Mouse (Mus musculus): ENCODE measurements around the gene Nup210l. TPM values are rescaled to one million over a fixed set of nuclear protein-coding genes. Genes with fewer than 3 reads are reported as not detected.

The Nup210l gene
- total and polyA plus RNA-seq, 3 experiments = 0.15 to 0.22 TPM; not detected in 1

DNA sequence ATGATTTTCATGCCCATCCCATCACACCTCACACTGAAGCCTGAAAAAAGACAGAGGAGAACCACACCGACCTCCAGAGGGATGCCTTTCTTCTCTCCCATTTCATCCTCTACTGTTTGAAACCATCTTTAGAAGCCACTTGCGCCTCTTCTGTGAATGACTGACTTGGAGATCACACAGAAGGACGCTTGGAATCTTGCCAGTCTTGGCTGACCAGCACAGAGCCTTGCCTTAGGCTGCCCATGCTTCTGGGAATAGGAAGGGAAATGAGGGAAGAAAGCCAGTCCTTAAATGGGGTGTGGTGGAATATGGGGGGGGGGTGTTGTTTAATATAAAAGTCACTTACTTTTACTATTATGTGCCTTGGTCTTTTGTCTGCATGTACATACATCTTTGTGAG lies 79.6 kb downstream of the Nup210l start:
- DNase-seq (ENCODE audit: low spot score) (no peak), ATAC-seq (ENCODE audit: extremely low read depth, insufficient number of reproducible peaks, low FRiP score, poor library complexity, severe bottlenecking) (no peak)
- TF ChIP-seq CTCF (IDR thresholded peaks at IDR 0.05; ENCODE audit: low read depth, low read length) (no peak), POLR2AphosphoS5 (IDR thresholded peaks at IDR 0.05; ENCODE audit: insufficient replicate concordance, low read depth, low read length) (no peak), GATA2 (IDR thresholded peaks at IDR 0.05; ENCODE audit: borderline replicate concordance, low read depth, low read length) (no peak), TAL1 (conservative IDR thresholded peaks at IDR 0.05; ENCODE audit: low read depth, low read length) (no peak), GATA1 (IDR thresholded peaks at IDR 0.05; ENCODE audit: borderline replicate concordance, low read length) (no peak)

DNA sequence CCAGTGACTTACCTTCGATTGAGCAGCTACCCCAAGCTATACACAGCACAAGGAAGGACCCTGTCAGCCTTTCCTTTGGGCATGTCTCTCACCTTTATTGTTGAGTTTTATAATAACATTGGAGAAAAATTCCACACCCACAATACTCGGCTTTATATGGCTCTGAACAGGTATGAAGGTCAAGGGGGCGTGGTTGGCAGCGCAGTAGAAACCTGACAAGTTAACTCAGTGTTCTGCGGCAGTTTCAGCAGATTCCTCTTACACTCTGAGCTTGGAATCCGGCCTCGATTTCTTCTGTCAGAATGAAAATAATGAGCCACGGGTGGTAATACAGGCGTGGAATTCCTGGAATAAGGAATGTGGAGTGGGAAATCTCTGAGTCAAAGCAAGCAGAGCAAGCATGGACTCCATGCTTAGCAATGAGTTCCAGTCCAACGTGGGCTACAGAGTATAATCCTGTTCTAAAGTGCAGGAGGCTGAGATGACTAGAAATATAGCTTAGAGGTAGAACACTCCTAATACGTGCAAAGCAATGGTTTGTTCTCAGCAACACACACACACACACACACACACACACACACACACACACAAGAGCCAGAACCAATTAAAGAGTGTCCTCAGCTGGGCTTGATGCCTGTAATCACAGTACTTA lies 87.1 kb downstream of the Nup210l start:
- H3K4me1 ChIP-seq (ENCODE audit: insufficient read depth, low read depth, low read length) = no peaks in the 10 kb centered on the region; the same call in 1 of the 2 replicates
- no peaks in the 10 kb centered on the region for H3K36me3 ChIP-seq (replicated peaks)
- no peaks in the 10 kb centered on the region for H3K9me3 ChIP-seq (replicated peaks)
- no peak for DNase-seq (ENCODE audit: low spot score)
- H3K4me3 ChIP-seq (ENCODE audit: low read depth, low read length) = no peak overlapping the region
- no peak for TF ChIP-seq TAL1 (conservative IDR thresholded peaks at IDR 0.05; ENCODE audit: low read depth, low read length)
- TF ChIP-seq GATA1 (IDR thresholded peaks at IDR 0.05; ENCODE audit: borderline replicate concordance, low read length) = no peak
- no peak for TF ChIP-seq CTCF (IDR thresholded peaks at IDR 0.05; ENCODE audit: low read depth, low read length)
- TF ChIP-seq POLR2AphosphoS5 (IDR thresholded peaks at IDR 0.05; ENCODE audit: insufficient replicate concordance, low read depth, low read length) = no peak
- no peak for TF ChIP-seq GATA2 (IDR thresholded peaks at IDR 0.05; ENCODE audit: borderline replicate concordance, low read depth, low read length)
- H3K27me3 ChIP-seq (ENCODE audit: insufficient read depth, low read length) = peaks cover 30% of the 10 kb centered on the region
- ATAC-seq (ENCODE audit: extremely low read depth, insufficient number of reproducible peaks, low FRiP score, poor library complexity, severe bottlenecking) = no peak

More for the DNA sequence above, 79.6 kb downstream of the Nup210l start:
- Histone ChIP-seq H3K4me1 (ENCODE audit: insufficient read depth, low read depth, low read length) (no peaks in the 10 kb centered on the region), H3K9me3 (replicated peaks) (no peaks in the 10 kb centered on the region), H3K27me3 (ENCODE audit: insufficient read depth, low read length) (peaks cover 12% of the 10 kb centered on the region; the same call in 1 of the 2 replicates), H3K36me3 (replicated peaks) (no peaks in the 10 kb centered on the region), H3K4me3 (ENCODE audit: low read depth, low read length) (no peak overlapping the region)

DNA sequence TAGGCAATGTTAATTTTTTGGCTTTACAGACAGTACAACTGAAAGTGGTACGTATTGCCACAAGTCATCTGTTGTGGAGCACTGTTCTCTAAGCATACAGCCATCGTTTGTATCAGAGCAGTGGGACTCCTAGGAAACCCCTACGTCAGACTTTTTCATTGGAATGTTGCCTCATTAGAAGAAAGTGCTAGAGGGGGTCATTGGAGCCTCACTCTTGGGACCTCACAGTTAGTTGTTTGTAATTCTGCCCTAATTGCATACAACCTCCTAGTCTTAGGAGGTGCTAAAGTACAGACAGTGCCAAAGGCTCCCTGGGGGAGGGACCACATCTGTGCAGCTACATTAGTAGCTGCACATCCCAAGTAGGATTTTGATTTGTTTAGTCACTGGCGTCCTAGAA lies 90.8 kb downstream of the Nup210l start:
- H3K4me3 ChIP-seq (ENCODE audit: low read depth, low read length) = no peak overlapping the region
- H3K36me3 ChIP-seq (replicated peaks) = no peaks in the 10 kb centered on the region
- no peak for TF ChIP-seq GATA1 (IDR thresholded peaks at IDR 0.05; ENCODE audit: borderline replicate concordance, low read length)
- no peak for TF ChIP-seq TAL1 (conservative IDR thresholded peaks at IDR 0.05; ENCODE audit: low read depth, low read length)
- no peak for TF ChIP-seq CTCF (IDR thresholded peaks at IDR 0.05; ENCODE audit: low read depth, low read length)
- no peak for TF ChIP-seq POLR2AphosphoS5 (IDR thresholded peaks at IDR 0.05; ENCODE audit: insufficient replicate concordance, low read depth, low read length)
- no peak for TF ChIP-seq GATA2 (IDR thresholded peaks at IDR 0.05; ENCODE audit: borderline replicate concordance, low read depth, low read length)
- H3K27me3 ChIP-seq (ENCODE audit: insufficient read depth, low read length) = peaks cover 26% of the 10 kb centered on the region
- no peaks in the 10 kb centered on the region; the same call in 1 of the 2 replicates for H3K4me1 ChIP-seq (ENCODE audit: insufficient read depth, low read depth, low read length)
- DNase-seq (ENCODE audit: low spot score) (no peak), ATAC-seq (ENCODE audit: extremely low read depth, insufficient number of reproducible peaks, low FRiP score, poor library complexity, severe bottlenecking) (no peak)
- H3K9me3 ChIP-seq (replicated peaks) = no peaks in the 10 kb centered on the region

DNA sequence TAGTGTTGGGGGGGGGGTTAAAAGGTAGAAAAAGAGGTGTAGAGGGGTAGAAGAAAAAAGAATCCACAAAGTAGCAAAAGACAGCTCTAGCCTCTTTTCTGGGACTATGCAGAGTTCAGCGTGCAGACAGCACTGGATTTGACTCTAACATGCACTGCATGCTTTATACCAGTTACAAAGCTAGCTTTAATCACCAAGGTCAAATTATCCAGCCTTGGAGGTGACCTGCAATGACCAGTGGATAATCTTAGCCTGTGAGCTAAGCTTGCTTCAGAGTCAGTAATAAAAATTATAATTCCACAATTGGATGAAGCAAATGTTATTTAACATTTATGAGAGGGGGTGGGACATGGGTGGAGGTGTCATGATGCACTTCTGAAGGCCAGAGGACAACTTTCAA lies 91.7 kb downstream of the Nup210l start:
- Histone ChIP-seq H3K9me3 (replicated peaks) (no peaks in the 10 kb centered on the region), H3K27me3 (ENCODE audit: insufficient read depth, low read length) (peaks cover 22% of the 10 kb centered on the region), H3K4me1 (ENCODE audit: insufficient read depth, low read depth, low read length) (no peaks in the 10 kb centered on the region; the same call in 1 of the 2 replicates), H3K36me3 (replicated peaks) (no peaks in the 10 kb centered on the region), H3K4me3 (ENCODE audit: low read depth, low read length) (no peak overlapping the region)
- no peak for ATAC-seq (ENCODE audit: extremely low read depth, insufficient number of reproducible peaks, low FRiP score, poor library complexity, severe bottlenecking)
- TF ChIP-seq TAL1 (conservative IDR thresholded peaks at IDR 0.05; ENCODE audit: low read depth, low read length) (no peak), CTCF (IDR thresholded peaks at IDR 0.05; ENCODE audit: low read depth, low read length) (no peak), POLR2AphosphoS5 (IDR thresholded peaks at IDR 0.05; ENCODE audit: insufficient replicate concordance, low read depth, low read length) (no peak), GATA1 (IDR thresholded peaks at IDR 0.05; ENCODE audit: borderline replicate concordance, low read length) (no peak), GATA2 (IDR thresholded peaks at IDR 0.05; ENCODE audit: borderline replicate concordance, low read depth, low read length) (no peak)
- DNase-seq (ENCODE audit: low spot score) = no peak

DNA sequence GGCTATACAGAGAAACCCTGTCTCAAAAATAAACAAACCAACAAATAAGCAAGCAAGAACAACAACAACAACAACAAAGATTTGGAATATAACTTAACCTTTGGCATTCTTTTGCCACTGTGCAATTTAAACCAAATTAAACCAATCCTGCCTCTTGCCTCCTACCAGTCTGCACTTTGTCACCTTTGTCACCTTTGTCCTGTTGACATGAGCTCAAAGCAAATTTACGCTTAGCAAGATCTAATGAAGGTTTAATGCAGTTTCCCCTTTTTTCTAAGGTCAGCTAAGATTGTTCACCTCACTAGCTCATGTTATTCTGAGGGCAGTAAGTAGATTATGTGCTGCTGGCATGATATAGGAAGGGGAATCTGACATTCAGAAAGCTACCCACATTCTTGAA lies 93.6 kb downstream of the Nup210l start:
- DNase-seq (ENCODE audit: low spot score) = no peak
- Histone ChIP-seq H3K9me3 (replicated peaks) (no peaks in the 10 kb centered on the region), H3K36me3 (replicated peaks) (no peaks in the 10 kb centered on the region), H3K27me3 (ENCODE audit: insufficient read depth, low read length) (peaks cover 21% of the 10 kb centered on the region), H3K4me3 (ENCODE audit: low read depth, low read length) (no peak overlapping the region), H3K4me1 (ENCODE audit: insufficient read depth, low read depth, low read length) (no peaks in the 10 kb centered on the region; the same call in 1 of the 2 replicates)
- ATAC-seq (ENCODE audit: extremely low read depth, insufficient number of reproducible peaks, low FRiP score, poor library complexity, severe bottlenecking) = no peak
- TF ChIP-seq GATA1 (IDR thresholded peaks at IDR 0.05; ENCODE audit: borderline replicate concordance, low read length) (no peak), CTCF (IDR thresholded peaks at IDR 0.05; ENCODE audit: low read depth, low read length) (no peak), TAL1 (conservative IDR thresholded peaks at IDR 0.05; ENCODE audit: low read depth, low read length) (no peak), POLR2AphosphoS5 (IDR thresholded peaks at IDR 0.05; ENCODE audit: insufficient replicate concordance, low read depth, low read length) (no peak), GATA2 (IDR thresholded peaks at IDR 0.05; ENCODE audit: borderline replicate concordance, low read depth, low read length) (no peak)

DNA sequence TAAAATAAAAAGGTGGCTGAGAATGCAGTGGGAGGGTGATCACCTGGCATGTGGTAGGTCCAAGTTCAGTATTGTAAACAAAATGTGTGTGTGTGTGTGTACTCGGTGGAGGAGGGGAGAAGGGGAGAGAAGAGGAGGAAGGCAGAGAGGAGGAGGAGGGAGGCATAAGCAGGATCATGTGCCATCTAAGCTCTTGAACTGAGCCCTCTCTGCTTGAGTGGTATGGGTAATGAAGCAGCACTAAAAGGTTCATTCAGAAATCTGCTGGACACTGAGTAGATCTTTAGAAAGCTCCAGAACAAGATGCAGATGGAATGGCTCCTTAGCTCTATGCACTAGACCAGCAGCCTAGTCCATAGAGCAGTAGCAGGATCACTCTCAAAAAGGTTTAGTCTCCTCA lies 99.0 kb downstream of the Nup210l start:
- Histone ChIP-seq H3K4me3 (ENCODE audit: low read depth, low read length) (no peak overlapping the region), H3K36me3 (replicated peaks) (peaks cover 2% of the 10 kb centered on the region), H3K9me3 (replicated peaks) (no peaks in the 10 kb centered on the region), H3K4me1 (ENCODE audit: insufficient read depth, low read depth, low read length) (no peaks in the 10 kb centered on the region), H3K27me3 (ENCODE audit: insufficient read depth, low read length) (peaks cover 10% of the 10 kb centered on the region)
- ATAC-seq (ENCODE audit: extremely low read depth, insufficient number of reproducible peaks, low FRiP score, poor library complexity, severe bottlenecking) = no peak
- DNase-seq (ENCODE audit: low spot score) = no peak
- TF ChIP-seq GATA2 (IDR thresholded peaks at IDR 0.05; ENCODE audit: borderline replicate concordance, low read depth, low read length) (no peak), TAL1 (conservative IDR thresholded peaks at IDR 0.05; ENCODE audit: low read depth, low read length) (no peak), CTCF (IDR thresholded peaks at IDR 0.05; ENCODE audit: low read depth, low read length) (no peak), GATA1 (IDR thresholded peaks at IDR 0.05; ENCODE audit: borderline replicate concordance, low read length) (no peak), POLR2AphosphoS5 (IDR thresholded peaks at IDR 0.05; ENCODE audit: insufficient replicate concordance, low read depth, low read length) (no peak)

Data from G1E (cell line).